Mouse (Mus musculus): ENCODE measurements around the gene Fcna.

Gene Fcna

GRCm38 (mm10) chr2:25608671-25609070 is 19.2 kb downstream of the Fcna start:
- no peak for DNase-seq (ENCODE audit: low read depth, low spot score)

DNA sequence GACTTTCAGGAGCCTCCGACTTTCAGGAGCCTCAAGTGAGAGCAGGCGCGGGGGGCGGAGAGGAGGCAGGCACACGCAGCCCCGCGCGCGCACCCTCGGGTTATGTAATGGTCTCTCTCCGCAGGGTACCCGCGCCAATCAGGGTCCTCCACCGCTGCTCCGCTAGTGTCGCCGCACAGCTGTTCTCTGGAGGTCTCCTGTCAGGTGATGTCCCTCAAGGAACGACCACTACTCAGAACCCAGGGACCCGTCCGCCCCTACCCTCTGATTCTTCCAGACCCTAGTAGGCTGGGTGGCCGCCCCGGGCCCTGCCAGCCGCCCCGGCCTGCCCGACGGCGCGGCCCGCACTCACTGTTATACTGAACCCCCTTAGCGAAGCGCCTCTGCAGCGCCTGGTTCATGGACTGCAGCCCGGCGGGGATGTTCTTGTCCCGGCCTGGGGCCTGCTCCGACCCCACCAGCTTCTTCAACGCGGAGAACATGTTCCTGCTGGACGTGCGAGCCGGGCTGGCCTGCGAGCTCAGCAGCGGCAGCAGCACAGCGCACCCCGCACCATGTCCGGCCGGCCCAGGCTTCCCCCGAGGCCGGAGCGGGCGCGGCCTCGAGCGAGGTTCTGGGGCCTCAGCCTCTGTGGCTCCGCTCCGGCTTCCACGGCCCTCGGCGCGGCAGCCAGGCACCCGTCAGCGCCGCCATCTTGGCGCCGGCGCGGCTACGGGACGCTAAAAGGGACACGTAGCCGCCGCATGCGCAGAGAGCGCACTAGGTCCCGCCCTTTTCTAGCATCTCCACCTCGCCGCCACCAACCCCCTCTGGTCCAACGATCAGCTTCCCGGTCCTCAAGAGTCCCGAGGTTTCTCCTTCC is 19.8 kb downstream of the Fcna start, which contains the start of gene Rabl6:
Rabl6 (minus strand) TSS at position 761 of the 862 bp plus-strand sequence.
- peak; percentile 94 for DNase-seq (ENCODE audit: low read depth, low spot score)

- no peak for DNase-seq (ENCODE audit: low read depth, low spot score)
Observed at GRCm38 (mm10) chr2:25602526-25602925, 25.3 kb downstream of the Fcna start.

DNA sequence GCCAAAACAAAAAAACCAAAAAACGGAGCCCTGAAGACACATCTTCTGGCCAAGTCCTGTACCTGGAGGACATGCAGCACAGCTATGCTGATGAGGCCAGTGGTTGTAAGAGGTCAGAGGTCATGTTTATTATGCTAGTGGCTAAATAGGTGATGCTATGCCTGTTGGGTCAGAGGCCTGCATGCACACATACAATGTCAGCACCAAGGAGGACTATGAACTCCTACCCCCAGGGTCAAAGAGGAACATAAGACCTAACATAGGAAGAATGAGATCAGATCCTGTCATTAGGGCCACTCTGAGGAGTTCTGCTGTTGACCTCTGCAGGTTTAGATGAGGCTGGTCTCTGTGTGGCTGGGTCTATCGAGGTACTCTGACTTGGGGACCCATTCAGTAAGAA is 27.8 kb downstream of the Fcna start:
- DNase-seq (ENCODE audit: low read depth, low spot score): no peak

- DNase-seq (ENCODE audit: low read depth, low spot score): no peak
Observed at GRCm38 (mm10) chr2:25598749-25599148, 29.1 kb downstream of the Fcna start.

GRCm38 (mm10) chr2:25596765-25597510 is 30.9 kb downstream of the Fcna start:
- DNase-seq (ENCODE audit: low read depth, low spot score): no peak

DNA sequence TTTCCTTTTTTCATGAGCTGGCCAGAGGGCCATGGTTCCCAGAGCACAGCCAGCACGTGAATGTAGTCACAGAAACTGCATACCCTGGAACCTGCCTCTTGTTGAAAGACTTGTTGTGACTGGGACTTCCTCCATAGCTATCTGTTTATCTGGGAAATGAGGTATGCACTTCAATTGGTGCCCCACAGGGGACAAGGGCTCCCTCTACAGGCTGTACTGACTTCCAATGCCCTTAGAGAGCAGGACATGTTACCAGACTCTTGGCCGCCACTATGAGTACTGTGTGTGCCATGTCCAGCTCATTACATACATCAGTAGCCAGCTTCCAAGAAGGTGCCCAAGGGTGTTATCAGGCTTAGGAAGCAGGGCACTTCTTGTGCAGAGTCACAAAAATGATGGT is 36.0 kb downstream of the Fcna start:
- peak; percentile 58 for DNase-seq (ENCODE audit: low read depth, low spot score)

DNA sequence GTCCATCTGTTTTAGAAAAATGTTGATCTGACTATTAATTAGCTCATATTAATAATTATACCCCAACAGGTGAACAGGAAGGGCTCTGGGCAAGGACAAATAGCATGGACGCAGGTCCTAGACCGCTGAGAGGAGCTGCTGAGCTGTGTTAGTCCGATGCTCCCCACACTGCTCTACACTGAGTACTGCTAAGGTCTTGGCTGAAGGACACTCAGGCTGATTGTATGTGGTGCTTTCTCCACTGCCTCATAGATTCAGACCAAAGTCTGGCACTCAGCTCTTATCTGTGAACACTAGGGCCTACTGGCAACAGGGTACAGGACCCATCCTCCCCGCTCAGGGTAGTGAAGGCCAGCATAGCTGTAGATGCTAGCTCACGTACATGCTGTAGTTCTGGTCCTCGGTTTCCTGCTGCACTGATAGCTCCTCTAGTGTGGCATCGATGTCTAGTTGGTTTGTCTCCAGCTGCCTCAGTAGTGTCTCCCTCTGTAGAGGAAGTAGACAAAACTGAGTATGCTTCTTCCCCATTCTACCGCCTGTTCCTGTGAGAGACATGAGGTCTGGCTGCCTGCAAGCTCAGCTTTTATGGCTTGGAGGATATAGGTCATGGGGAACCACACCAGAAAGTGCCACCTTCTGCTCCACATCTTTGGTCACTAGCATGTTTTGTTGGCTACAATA is 39.5 kb downstream of the Fcna start:
- no peak for DNase-seq (ENCODE audit: low read depth, low spot score)

DNA sequence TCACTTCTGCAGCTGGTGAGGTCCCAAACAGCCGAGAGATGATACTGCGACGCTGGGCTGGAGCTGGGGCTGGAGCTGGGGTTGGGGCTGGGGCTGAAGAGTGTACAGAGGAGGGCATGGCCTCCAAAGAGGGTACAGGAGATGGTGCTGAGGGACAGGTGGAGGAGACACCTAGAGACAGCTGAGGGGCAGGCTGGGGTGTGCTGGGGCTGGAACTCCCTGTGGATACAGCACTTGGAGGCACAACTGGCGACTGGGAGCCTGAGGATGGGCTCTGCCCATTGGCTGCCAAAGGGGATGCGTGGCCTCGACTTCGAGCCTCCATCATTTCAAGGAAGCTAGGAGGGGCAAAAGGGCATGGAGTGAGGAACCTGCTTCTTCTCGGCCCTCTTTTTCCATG is 40.5 kb downstream of the Fcna start:
- no peak for DNase-seq (ENCODE audit: low read depth, low spot score)

DNA sequence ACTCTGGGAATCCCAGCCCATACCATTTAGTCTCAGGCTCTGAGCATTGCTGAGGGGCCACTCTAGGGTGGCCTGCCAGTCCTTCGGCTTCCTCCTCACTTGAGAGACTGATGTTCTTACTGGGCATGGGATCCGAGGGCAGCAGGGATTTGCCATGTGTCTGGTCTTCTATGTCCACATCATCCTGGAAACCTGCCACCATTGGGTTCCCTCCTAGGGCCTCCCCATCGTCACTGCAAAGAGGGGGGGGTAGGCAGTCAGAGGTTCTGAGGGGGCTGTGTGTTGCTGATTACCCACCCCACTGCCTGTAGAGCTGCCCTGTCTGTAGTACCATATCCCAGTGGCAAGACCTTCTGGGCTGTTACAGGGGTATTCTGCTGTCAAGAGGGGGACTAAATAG is 42.2 kb downstream of the Fcna start:
- DNase-seq (ENCODE audit: low read depth, low spot score): no peak

DNA sequence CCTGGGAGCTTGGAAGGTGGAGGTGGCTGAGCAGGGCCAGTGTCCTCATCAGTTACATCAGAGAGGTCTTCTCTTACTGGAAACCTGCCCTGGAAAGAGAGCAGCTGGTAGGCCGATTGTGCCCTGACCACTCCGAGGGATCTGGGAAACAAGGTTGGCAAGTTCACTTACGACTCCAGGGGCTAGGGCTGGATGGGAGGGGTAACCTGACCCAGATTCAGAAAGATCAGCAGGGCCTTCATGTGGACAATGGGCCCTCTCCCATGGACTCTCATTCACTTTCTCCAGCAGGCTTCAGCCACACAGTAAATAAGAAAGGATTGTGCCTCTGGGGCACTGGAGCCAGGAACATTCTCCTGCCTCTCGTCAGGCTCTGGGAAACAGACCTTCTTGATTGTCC is 43.0 kb downstream of the Fcna start:
- DNase-seq (ENCODE audit: low read depth, low spot score): no peak

GRCm38 (mm10) chr2:25584152-25584551 is 43.7 kb downstream of the Fcna start:
- DNase-seq (ENCODE audit: low read depth, low spot score): no peak

GRCm38 (mm10) chr2:25583571-25583970 is 44.3 kb downstream of the Fcna start:
- no peak for DNase-seq (ENCODE audit: low read depth, low spot score)

DNA sequence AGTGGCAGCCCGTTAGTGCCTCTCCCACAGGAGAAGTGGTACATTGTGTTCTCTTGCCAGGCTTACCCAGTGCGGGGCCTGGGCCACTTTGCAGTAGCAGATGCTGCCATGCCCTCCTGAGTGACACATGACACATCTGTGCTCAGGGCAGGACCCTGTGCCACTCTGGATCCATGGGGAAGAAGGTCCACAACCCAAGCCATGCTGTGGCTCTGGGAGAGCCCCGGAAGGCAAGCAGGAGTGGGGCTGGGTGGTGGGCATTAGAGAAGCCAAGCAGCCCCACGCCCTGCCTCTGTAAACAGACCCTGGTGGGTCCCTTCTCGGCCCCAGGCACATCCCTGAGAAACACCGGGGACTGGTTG is 44.7 kb downstream of the Fcna start:
- DNase-seq (ENCODE audit: low read depth, low spot score): no peak

GRCm38 (mm10) chr2:25582466-25583119 is 45.2 kb downstream of the Fcna start:
- peak; percentile 11 for DNase-seq (ENCODE audit: low read depth, low spot score)

GRCm38 (mm10) chr2:25581901-25582301 is 45.9 kb downstream of the Fcna start:
- DNase-seq (ENCODE audit: low read depth, low spot score): no peak

GRCm38 (mm10) chr2:25581294-25581864 is 46.5 kb downstream of the Fcna start, which contains the start of gene Ajm1:
TSS of gene Ajm1 (minus strand) at chr2:25581757.
- DNase-seq (ENCODE audit: low read depth, low spot score): peak; percentile 87

GRCm38 (mm10) chr2:25580621-25581101 is 47.2 kb downstream of the Fcna start:
- peak; percentile 26 for DNase-seq (ENCODE audit: low read depth, low spot score)

- peak; percentile 85 for DNase-seq (ENCODE audit: low read depth, low spot score)
Observed at GRCm38 (mm10) chr2:25579737-25580460, 47.9 kb downstream of the Fcna start.

All from CD4-positive, CD25-positive, alpha-beta regulatory T cell, adult 2 months (primary cell).